Mouse (Mus musculus) lung, postnatal 0 days (tissue): ENCODE measurements around the gene Mfsd8. TPM values are rescaled to one million over a fixed set of nuclear protein-coding genes. Genes with fewer than 3 reads are reported as not detected.

Experiments used
- ATAC-seq: fragments of 200-750 bp; cut with Nextera tagmentation; 2 replicates; pipeline ENCODE4 v1.8.0; 2017; ENCODE audit warnings: moderate library complexity
- DNase-seq: peaks from one replicate; pipeline ENCODE4 v3.0.0-alpha.2; 2016; ENCODE audit warnings: low spot score
- H3K27ac ChIP-seq: fragments of 300-500 bp; sonication (generic); 2 replicates; pipeline ENCODE4 v1.5.1; 2014; ENCODE audit warnings: antibody characterized with exemption, mild to moderate bottlenecking, low read length, mixed read lengths
- H3K27me3 ChIP-seq: fragments of 300-500 bp; sonication (generic); replicated peaks from 2 replicates; pipeline ENCODE4 v1.6.1; 2014; ENCODE audit warnings: low read length, mixed read lengths; ENCODE audit not compliant: insufficient read depth
- H3K36me3 ChIP-seq: fragments of 300-500 bp; sonication (generic); 2 replicates; pipeline ENCODE4 v1.6.1; 2014; ENCODE audit warnings: low read length, mixed read lengths; ENCODE audit not compliant: insufficient read depth
- H3K4me1 ChIP-seq: fragments of 300-500 bp; sonication (generic); 2 replicates; pipeline ENCODE4 v1.6.1; 2014; ENCODE audit warnings: antibody characterized with exemption, low read depth, low read length, mixed read lengths; ENCODE audit not compliant: insufficient read depth
- H3K4me2 ChIP-seq: fragments of 300-500 bp; sonication (generic); replicated peaks from 2 replicates; pipeline ENCODE4 v1.6.1; 2014; ENCODE audit warnings: low read depth, mild to moderate bottlenecking, low read length, moderate library complexity, mixed read lengths
- H3K4me3 ChIP-seq: fragments of 300-500 bp; sonication (generic); 2 replicates; pipeline ENCODE4 v1.5.1; 2014; ENCODE audit warnings: low read depth, low read length
- H3K9ac ChIP-seq: fragments of 300-500 bp; sonication (generic); replicated peaks from 2 replicates; pipeline ENCODE4 v1.6.1; 2014; ENCODE audit warnings: low read depth, mild to moderate bottlenecking
- H3K9me3 ChIP-seq: fragments of 300-500 bp; sonication (generic); 2 replicates; pipeline ENCODE4 v1.6.1; 2016; ENCODE audit warnings: low read length, mixed read lengths
- CTCF ChIP-seq: IDR thresholded peaks from 2 replicates; pipeline ENCODE4 v1.5.1; 2016; ENCODE audit warnings: antibody characterized with exemption, mild to moderate bottlenecking
- EP300 ChIP-seq: IDR thresholded peaks from 2 replicates; pipeline ENCODE4 v1.6.1; 2016; ENCODE audit warnings: antibody characterized with exemption, mild to moderate bottlenecking, control low read depth
- WGBS: fragments of 180-500 bp; shearing (Covaris S2); extraction: QIAGEN DNeasy Blood & Tissue Kit; methylation state at CpG from one replicate; pipeline ENCODE4 v1.1.7; 2014; 5-methylcytosine and 5-hydroxymethylcytosine counted together
- polyA plus RNA-seq: library from polyadenylated mRNA; unstranded; fragments of >200 nt; fragmentation: Nextera tagmentation; extraction: Ambion mirVana; gene quantifications from 2 replicates; pipeline ENCODE4 v1.2.1, GENCODE M21; 2015

Gene Mfsd8
- polyA plus RNA-seq, 1 experiment from 2014 or later: 7.1 TPM

DNA sequence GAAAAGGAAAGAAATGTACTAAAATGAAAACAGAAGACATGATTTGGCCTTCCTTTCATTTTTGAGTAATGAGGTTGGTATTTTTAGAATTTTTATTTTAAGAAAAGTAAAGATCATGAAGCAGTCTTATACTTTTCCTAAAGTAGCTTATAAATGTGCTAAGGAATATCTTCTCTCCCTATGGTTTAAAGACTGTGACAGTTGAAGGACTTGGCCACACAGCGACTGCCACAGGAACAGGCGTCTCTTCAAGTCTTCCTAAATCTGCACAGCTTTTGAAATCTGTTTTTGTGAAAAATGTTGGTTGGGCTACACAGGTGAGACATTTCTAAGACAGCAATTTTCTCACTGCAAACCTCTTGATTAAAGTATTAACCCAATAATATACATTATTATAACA lies 33.4 kb downstream of the Mfsd8 start:
- no peaks in the 10 kb centered on the region for H3K9me3 ChIP-seq
- H3K36me3 ChIP-seq: peaks cover 24% of the 10 kb centered on the region
- no peak for DNase-seq
- no peaks in the 10 kb centered on the region for H3K4me1 ChIP-seq
- no peak for ATAC-seq
- H3K27ac ChIP-seq: no peak overlapping the region
- TF ChIP-seq EP300 (no peak), CTCF (no peak)
- no peaks in the 10 kb centered on the region for H3K27me3 ChIP-seq
- H3K4me3 ChIP-seq: no peak overlapping the region
- no peak overlapping the region for H3K4me2 ChIP-seq
- H3K9ac ChIP-seq: no peak overlapping the region
- 98% methylated on average over 2 of the region's 2 CpGs for WGBS

DNA sequence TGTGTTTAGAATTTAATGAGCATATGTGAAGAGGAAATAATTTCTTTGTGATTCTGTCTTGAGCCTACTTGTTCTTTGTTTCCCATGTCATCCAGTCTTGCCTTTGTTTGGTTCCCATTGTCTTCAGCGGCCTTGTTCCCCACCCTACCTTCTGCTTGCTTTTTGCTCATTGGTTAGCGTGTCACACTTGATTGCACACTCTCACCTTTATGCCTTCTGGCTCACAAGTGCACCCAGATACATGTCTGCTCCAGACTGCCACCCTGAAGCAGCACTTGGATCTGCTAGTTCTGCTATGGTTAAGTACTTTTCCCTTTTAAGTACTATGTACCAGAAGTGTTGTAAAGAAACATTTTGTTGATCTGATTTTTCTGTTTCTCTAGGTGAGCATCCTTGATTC lies 36.8 kb downstream of the Mfsd8 start:
- H3K27ac ChIP-seq: no peak overlapping the region
- TF ChIP-seq CTCF (no peak), EP300 (no peak)
- WGBS: 79% methylated on average over 2 of the region's 2 CpGs
- H3K27me3 ChIP-seq: no peaks in the 10 kb centered on the region
- no peak overlapping the region for H3K9ac ChIP-seq
- no peak overlapping the region for H3K4me3 ChIP-seq
- DNase-seq (no peak), ATAC-seq (no peak)
- H3K9me3 ChIP-seq: no peaks in the 10 kb centered on the region
- H3K4me1 ChIP-seq: no peaks in the 10 kb centered on the region
- no peak overlapping the region for H3K4me2 ChIP-seq
- H3K36me3 ChIP-seq: peaks cover 25% of the 10 kb centered on the region

DNA sequence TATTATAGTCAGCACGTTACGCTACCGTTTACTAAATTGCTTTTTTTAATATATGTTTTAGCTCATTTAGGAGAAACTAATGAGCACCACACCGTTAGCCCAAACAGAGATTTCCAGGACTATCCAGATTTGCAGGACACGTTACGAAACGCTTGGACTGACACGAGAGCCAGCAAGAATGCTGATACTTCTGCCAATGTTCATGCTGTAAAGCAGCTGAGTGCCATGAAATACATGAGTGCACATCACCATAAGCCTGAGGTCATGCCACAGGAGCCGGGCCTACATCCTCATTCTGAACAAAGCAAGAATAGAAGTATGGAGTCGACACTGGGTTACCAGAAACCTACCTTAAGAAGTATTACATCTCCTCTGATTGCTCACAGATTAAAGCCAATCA lies 38.0 kb downstream of the Mfsd8 start:
- Histone ChIP-seq H3K4me1 (no peaks in the 10 kb centered on the region), H3K27ac (no peak overlapping the region), H3K9ac (no peak overlapping the region), H3K4me3 (no peak overlapping the region), H3K36me3 (peaks cover 26% of the 10 kb centered on the region), H3K27me3 (no peaks in the 10 kb centered on the region), H3K9me3 (no peaks in the 10 kb centered on the region), H3K4me2 (no peak overlapping the region)
- DNase-seq (no peak), ATAC-seq (no peak)
- TF ChIP-seq CTCF: no peak
- no peak for TF ChIP-seq EP300
- WGBS: 90% methylated on average over 10 of the region's 10 CpGs

DNA sequence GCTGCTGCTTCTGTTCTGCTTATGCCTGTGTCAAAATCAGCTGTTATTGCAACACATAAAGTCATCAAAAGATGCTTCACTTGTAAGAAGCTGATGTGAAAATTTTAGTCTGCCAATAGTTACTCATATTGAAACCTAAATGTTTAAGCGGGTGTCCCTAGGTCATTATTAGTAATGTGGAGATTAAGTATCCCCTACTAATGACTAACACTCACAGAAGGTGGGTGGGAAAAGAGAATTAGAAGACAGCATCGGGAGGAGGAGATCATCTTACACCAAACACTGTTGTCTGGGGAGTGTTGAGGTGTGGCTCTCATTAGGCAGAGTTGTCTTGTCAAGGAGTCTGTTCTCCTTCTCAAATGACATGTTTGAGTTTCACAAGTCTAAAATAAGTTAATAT lies 39.8 kb downstream of the Mfsd8 start:
- H3K4me3 ChIP-seq: no peak overlapping the region
- no peaks in the 10 kb centered on the region for H3K27me3 ChIP-seq
- H3K9ac ChIP-seq: no peak overlapping the region
- no peak overlapping the region for H3K4me2 ChIP-seq
- H3K36me3 ChIP-seq: peaks cover 16% of the 10 kb centered on the region; the same call in 1 of the 2 replicates
- DNase-seq (no peak), ATAC-seq (no peak)
- H3K9me3 ChIP-seq: no peaks in the 10 kb centered on the region
- TF ChIP-seq EP300 (no peak), CTCF (no peak)
- H3K27ac ChIP-seq: no peak overlapping the region
- no peaks in the 10 kb centered on the region for H3K4me1 ChIP-seq
- WGBS: 74% methylated on average over 2 of the region's 2 CpGs

DNA sequence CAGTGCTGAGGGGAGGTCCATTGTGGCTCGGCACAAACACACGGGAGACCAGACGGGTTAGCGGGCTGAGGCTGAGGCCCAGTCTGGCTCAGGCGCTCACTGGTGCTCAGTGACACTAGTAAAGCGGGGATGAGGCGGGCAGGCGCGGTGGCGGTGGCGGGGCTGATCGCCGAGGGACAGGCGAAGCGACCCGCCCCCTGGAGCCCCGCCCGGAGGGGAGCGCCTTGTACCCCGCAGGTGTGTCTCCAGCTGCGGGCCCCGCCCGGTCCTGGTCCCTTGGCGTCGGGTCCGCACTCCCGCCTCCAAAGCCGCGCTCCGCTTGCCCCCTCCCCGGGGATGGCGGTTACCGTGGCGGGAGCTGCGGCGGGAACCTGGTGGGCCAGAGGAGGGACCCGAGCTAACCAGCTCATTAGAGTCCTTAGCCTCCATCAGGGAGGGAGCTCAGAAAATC lies 46.3 kb downstream of the Mfsd8 start:
- Histone ChIP-seq H3K36me3 (peaks cover 5% of the 10 kb centered on the region; the same call in 1 of the 2 replicates), H3K27me3 (no peaks in the 10 kb centered on the region), H3K4me3 (peak overlapping the region; percentile 75), H3K4me1 (peaks cover 7% of the 10 kb centered on the region; the same call in 1 of the 2 replicates), H3K9me3 (no peaks in the 10 kb centered on the region), H3K27ac (peak overlapping the region; percentile 51; the same call in 1 of the 2 replicates), H3K9ac (peak overlapping the region; percentile 56), H3K4me2 (peak overlapping the region; percentile 98)
- WGBS: under 1% methylated on average over 27 of the region's 37 CpGs
- TF ChIP-seq EP300: no peak
- TF ChIP-seq CTCF: no peak
- peak; percentile 52 for DNase-seq
- peak; percentile 59 for ATAC-seq

DNA sequence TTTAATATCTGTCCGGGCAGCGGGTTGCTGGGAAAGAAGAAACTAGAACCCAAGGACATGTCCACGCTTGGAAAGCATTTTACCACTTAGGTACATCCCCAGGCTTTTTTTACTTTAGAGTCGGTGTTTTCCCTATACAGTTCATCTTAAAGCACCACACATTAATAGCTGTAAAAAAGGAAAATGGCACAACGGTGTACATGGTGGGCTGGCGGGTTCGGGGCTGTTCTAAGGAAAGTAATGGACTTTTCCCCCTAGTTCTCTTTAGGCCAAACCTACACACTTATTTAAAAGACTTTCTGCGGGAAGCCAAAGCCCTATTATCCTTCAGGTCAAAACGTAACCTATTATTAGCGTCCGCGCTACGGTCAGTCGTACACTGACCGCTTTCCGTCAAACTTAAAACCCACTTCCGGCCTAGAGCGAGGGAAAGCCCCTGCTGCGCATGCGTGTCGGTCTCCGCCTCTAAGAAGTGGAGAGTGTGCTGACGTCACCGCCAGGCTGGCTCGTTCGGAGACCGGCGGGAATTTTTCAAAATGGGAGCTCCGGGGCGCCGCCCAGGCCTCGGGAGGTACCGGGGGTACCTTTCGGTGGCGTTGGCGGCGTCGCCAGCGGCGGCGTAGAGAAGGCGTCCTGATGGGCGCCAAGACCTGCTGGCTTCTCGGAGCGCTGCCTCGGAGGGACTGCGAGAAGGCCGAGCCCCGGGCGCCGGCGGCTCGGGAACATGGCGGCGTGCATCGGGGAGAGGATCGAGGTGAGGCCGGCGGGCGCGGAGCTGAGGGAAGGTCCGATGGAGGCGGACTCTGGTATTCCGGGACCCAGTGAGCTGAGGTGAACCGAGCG lies 46.9 kb downstream of the Mfsd8 start, which contains the start of gene Plk4:
Gene Plk4 (plus strand): TSS at position 490 of the 843 bp plus-strand sequence.
- Histone ChIP-seq H3K36me3 (no peaks in the 10 kb centered on the region), H3K4me3 (peak within 1 kb of the TSS; percentile 75)

More for the DNA sequence above, 46.9 kb downstream of the Mfsd8 start, which contains the start of gene Plk4:
- DNase-seq (peak; percentile 100), ATAC-seq (peak; percentile 95)
- Histone ChIP-seq H3K4me2 (peak within 1 kb of the TSS; percentile 98), H3K27ac (peak within 1 kb of the TSS; percentile 73), H3K4me1 (peaks cover 7% of the 10 kb centered on the region; the same call in 1 of the 2 replicates), H3K9ac (peak within 1 kb of the TSS; percentile 56), H3K9me3 (no peaks in the 10 kb centered on the region), H3K27me3 (no peaks in the 10 kb centered on the region)
- no peak for TF ChIP-seq CTCF
- no peak for TF ChIP-seq EP300
- WGBS: 2% methylated on average over 64 of the region's 66 CpGs
